Mouse (Mus musculus) 3134 (cell line): Measurements from ENCODE around the gene Mettl7a2.
"Not testable (repeated sequence)": the region's sequence is repeated elsewhere in the genome, so short reads cannot be mapped to it uniquely, and the experiment has no call there.

ENCODE experiments used
- DNase-seq: peaks from one replicate; pipeline ENCODE4 v3.0.0-alpha.2; 2011; ENCODE audit warnings: low spot score; ENCODE audit not compliant: insufficient read length; ENCODE audit errors: extremely low read depth

Mettl7a2 gene

GRCm38 (mm10) chr15:100352711-100353250 is at the start of gene Mettl7a2, which contains the start of gene Methig1:
Gene Mettl7a2, plus strand, starts transcription at chr15:100353200.
Gene Methig1, plus strand, starts transcription at chr15:100353149.
- no peak for DNase-seq

DNA sequence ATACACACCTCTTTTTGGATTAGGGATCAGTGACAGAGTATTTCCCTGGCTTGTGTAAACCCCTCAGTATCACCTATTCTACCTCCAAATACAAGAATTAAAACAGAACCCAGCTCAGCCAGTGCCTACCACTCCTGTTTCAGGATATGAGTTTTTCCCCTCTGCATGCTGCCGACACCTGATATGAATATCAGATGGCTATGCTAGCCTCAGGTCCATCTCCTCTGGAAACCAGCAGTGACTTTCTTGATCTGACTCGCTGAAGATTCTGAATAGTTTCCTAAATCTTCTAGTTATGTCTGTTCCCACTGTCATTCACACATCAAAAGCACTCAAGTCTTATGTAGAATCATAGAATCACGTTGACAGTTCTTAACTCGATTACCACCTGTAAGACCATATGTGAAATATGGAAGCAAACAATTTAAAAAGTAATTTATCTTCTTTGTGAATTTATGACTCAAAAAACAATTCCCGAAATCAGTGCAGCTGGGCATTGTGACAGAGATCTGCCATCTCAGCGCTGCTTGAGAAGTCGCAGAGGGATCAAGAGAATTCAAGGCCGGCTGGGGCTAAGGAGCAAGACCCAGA is 49.5 kb upstream of the Mettl7a2 start:
- DNase-seq, result no peak

- peak; percentile 43 for DNase-seq
These were observed 48.7 kb upstream of the Mettl7a2 start, which contains the start of gene Mettl7a1 for GRCm38 (mm10) chr15:100304019-100304991. Gene Mettl7a1, plus strand, starts transcription at chr15:100304140.

DNA sequence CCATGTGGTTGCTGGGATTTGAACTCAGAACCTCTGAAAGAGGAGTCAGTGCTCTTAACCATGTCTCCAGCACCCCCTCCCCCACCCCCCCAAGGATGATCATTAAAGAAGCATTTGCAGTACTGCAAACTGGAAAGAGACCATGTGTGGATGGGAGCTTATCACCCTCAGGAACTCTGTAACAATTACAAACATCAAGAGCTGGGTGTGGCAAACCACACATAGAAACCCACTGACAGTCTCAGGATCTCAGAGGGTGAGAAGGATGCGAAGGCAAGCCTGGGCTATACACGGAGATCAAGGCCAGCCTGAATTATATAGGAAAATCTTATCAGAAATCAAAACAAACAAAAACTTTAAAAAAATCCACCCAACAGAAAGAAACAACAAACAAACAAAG is 46.8 kb upstream of the Mettl7a2 start:
- no peak for DNase-seq

- not testable (repeated sequence) for DNase-seq
These were observed 45.4 kb upstream of the Mettl7a2 start for GRCm38 (mm10) chr15:100307438-100308096.

GRCm38 (mm10) chr15:100312346-100312745 is 40.7 kb upstream of the Mettl7a2 start:
- DNase-seq, result no peak

- DNase-seq, result no peak
These were observed 38.4 kb upstream of the Mettl7a2 start for GRCm38 (mm10) chr15:100314448-100315145.

DNA sequence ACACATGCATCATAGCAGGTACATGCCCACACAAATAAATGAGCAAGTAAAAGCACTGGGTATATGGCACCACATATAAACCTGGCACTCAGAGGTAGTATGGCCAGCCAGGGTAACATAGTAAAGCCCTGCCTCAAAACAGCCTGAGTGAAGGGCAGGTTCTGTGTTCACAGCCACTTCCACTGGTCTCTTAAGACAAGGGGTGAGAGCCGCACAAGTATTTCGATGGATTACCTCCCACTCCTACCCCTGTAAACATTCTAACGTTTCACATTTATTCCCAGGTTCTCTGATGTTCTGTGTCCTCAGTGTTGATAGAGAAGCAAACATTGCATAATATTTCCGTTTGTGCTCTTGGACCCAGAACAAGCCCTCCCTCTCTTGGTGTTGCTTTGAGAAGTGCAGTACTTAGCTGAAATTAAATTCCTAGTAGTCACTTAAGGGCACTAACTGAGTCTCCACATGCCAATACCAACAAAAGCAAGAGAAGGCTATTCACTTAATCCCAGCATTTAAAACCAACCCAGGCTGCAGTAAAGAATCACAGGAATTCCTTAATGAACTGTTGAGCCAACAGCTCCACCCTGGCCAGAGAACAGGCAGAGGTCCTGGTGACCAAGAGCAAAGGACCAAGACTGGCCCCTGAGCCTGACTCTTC is 34.9 kb upstream of the Mettl7a2 start:
- not testable (repeated sequence) for DNase-seq

DNA sequence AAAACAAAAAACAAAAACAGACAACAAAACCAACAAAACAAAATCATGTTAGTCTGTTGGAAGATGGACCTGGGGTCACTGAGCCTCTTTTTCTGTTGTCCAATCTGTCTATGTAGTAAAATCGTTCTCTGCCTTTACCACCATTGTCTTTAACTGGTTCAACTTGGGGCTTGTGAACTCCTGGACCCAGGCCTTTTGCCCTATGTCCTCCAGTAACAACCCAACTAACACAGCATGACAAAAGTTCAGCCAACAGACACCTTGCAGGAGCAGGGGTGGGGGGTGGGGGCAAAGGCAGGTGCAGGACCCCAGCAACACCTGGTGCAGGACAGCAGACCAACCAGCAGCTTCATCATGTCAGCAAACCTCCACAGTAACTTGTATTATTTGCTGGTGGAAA is 33.1 kb upstream of the Mettl7a2 start:
- no peak for DNase-seq

DNA sequence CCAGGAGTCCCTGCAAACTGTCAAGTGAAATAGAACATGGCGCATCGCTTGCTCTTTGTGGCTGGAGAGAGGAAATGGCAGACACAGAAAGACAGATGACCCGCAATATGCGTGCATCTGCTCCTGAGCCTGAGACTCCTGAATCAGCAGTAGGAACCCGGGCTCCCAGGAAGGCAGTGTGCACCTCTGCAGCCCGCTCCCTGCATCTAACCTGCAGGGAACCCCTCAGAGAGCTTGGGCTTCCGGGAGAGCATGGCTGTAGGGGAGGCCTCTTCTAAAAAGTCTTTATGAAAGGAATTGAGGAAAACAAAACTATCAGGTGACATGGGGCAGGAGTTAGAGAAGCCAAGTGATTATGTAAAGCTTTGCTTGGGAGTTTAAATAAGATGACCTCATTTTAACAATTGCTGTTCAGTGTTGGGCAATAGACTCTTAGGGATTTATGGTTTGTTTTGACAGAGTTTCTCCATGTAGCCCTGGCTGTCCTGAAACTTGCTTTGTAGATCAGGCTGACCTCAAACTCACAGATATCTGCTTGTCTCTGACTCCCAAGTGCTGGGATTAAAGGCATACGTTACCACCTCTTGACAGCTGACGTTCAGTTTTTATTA is 32.6 kb upstream of the Mettl7a2 start:
- DNase-seq, result no peak

DNA sequence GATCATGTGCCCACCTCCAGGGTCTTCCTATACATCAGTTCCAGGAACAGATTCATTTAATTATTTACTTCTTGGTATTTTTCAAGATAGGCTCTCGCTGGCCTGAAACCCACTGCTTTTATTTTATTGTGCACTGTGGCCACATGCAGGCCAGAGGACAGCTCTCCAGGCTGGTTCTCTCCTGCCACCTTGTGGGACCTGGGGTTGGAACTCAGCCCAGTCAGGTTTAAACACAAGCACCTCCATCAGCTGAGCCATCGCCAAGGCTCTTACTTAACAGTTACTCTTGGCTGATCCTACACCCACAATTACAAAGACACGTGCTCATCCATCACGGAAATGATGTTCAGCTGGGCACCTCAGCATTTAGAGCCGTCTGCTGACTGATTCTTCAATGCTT is 31.9 kb upstream of the Mettl7a2 start:
- no peak for DNase-seq

DNA sequence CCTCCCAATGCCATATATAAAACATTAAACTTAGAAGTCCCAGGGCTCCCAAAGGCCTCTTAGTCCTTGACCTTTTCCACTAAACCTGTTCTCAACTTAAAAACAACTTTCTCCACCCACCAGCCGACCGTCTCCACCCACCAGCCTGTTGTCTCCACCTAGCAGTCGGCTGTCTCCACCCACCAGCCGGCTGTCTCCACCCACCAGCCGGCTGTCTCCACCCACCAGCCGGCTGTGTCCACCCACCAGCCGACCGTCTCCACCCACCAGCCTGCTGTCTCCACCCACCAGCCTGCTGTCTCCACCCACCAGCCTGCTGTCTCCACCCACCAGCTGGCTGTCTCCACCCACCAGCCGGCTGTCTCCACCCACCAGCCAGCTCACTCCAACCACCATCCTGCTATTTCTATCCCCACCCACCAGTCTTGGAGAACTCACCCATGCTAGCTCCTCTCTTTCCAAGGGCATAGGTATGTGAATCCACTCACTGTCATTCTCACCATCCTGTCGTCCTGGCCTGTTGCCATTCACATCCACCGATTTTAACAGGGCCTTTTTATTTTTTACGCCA is 28.9 kb upstream of the Mettl7a2 start:
- no peak for DNase-seq

- DNase-seq, result no peak
These were observed 27.8 kb upstream of the Mettl7a2 start for GRCm38 (mm10) chr15:100325235-100325634.

DNA sequence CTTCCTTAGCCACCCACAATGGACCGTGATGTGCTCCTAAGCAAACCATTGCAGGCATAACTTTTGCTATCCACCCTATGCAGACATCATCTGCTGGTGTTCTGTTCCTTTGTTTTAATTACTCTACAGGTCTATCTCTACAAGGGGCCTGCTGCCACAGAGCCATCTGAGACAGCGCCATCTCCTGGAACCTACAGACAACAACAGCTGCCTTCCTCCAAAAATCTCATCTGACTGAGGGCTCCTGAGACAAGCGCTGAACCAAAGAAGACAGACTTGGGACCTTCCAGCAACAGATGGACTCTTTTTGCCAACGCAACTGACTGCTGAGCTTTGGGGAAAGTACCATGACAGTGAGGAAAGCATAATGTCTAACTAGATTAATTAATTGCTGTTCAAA is 24.9 kb upstream of the Mettl7a2 start:
- DNase-seq, result not testable (repeated sequence)

DNA sequence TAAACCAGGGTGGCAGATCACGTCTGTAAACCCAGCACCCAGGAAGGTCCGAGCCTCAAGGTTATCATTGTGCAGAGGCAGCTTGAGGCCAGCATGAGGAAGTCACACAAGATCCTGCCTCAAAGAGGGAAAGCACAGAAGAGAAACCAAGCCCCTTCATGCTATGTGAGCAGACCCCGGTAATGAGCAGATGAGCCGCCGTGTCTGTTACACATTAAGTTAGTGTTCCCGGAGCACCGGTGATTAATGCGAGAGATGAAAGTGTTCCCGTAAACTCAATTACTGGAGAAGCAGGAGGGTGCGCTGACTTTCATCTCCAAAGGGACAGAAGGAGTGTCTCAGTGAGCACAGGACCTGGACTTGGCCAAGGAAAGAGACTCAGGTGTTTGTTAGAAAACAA is 23.7 kb upstream of the Mettl7a2 start:
- DNase-seq, result not testable (repeated sequence)

DNA sequence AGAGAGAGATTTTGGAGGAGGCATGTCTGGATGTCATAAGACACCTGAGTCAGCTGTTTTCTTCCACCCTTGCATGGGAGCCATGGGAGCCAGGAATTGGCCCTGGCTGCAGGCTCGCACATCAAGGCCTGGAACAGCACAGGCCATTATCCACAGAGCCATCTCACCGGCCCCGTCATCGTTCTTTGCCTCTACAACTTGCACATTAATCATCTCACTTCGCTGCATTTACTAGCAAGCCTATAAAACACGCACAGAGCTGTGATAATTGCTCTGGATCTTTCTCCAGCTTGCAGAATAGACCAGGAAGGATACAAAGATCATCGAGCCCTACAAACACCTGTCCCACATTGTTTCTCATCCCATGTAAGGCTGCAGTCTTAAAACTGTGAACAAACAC is 22.3 kb upstream of the Mettl7a2 start:
- no peak for DNase-seq

DNA sequence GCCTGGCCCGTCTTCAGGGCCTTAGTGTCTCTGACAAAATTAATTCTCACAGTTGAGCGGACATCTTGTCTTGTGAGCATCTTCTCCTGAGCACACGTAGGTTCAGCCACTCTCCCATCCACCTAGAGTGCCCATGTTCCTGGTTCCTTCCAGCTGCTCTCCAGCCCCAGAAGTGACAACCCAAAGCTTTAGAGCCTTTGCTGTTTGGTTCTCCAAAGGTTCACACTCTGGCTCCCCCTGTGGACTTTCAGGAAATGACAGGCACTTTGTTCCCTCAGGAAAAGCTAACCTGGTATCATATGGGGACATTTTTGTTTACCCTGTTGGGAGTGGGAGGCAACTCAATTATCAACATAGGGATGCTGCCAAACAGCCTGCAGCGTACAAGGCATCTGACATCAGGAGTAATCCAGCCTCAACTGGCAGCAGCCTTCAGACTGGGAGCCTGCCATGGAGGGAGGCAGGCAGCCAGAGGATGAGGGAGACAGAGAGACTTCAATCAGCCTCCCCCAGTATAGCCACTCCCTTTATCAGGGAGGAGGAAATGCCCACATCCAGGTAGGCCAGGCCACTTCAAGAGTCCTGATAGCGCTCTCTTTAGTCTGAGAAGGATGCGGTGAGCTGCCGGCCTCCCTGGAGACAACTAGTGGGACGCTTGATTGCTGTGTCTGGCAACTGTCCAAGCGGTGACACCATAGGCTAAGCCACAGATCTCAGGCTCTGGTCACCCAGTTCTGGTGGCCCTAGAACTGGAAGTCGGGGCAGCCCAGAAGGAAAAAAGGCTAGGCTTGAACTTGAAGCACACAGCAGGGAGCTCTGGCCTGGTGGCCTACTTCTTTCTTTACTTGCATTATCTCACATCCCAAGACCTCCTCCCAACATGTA is 20.7 kb upstream of the Mettl7a2 start:
- not testable (repeated sequence) for DNase-seq

DNA sequence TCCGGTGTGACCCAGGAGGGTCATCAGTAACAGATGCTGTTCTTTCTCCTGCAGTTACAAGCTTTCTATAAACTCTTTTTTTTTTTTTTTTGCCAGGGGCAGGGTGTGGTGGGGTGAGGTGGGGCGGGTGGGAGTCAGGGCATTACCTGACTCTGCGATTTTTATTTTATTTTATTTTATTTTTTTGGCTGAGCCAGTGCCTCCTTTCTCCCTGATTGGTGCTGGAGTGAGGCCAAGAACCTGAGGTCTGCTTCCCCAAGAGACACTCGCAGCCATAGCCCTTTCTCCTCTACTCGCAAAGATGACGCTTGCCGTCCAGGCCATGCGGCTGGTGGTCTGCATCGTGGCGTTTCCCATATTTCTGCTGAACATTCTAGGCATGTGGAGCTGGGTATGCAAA is 18.4 kb upstream of the Mettl7a2 start, which contains the start of gene Mettl7a3:
Gene Mettl7a3, plus strand, starts transcription at position 301 of the 400 bp plus-strand sequence.
- DNase-seq, result no peak
